Mouse (Mus musculus) granulocyte monocyte progenitor cell, adult 5-6 weeks (primary cell): Measurements from ENCODE around the gene Gm10220. TPM values are rescaled to one million over a fixed set of nuclear protein-coding genes. Genes with fewer than 3 reads are reported as not detected.
"Not testable (repeated sequence)": the region's sequence is repeated elsewhere in the genome, so short reads cannot be mapped to it uniquely, and the experiment has no call there.

Experiments
- ATAC-seq: replicated peaks from 2 replicates; pipeline ENCODE4 v1.8.0; 2016; ENCODE audit warnings: mild to moderate bottlenecking, moderate TSS enrichment, inconsistent platforms; ENCODE audit not compliant: poor library complexity, severe bottlenecking
- total RNA-seq, 2 experiments: library from RNA; stranded (forward) in 1 of 2; stranded (reverse) in 1 of 2; fragments of 200-712, 200-1000 nt in 1 of 2; fragments of >200 nt in 1 of 2; fragmentation: Nextera tagmentation in 1 of 2; gene quantifications; 2 replicates each; pipeline ENCODE4 v1.2.3; 2014 to 2017

Gm10220 gene
- total RNA-seq (2014; fragmentation: Nextera tagmentation) (not detected in 2 replicates), total RNA-seq (2017) (not detected in 2 replicates)

DNA sequence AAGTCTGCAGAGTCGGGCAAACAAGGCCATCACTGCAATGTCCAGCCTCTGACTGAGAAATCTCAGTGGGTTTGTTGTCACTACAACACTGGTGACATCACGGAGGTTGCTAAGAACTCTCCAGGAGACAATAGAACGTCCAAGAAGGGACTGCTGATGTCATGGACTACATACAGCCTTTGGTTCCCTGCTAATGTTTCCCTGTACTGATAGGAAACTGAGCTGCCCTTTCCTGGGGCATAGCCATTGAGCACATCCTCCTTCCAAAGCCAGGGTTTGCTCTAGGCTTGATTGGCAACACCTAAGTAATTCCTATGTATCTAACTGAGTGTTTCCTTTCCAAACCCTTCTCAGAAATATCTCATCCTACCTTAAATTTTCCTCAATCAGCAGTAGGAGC lies at the start of gene Gm10220:
Gene Gm10220, minus strand, starts transcription at position 101 of the 400 bp plus-strand sequence.
- not testable (repeated sequence) for ATAC-seq

DNA sequence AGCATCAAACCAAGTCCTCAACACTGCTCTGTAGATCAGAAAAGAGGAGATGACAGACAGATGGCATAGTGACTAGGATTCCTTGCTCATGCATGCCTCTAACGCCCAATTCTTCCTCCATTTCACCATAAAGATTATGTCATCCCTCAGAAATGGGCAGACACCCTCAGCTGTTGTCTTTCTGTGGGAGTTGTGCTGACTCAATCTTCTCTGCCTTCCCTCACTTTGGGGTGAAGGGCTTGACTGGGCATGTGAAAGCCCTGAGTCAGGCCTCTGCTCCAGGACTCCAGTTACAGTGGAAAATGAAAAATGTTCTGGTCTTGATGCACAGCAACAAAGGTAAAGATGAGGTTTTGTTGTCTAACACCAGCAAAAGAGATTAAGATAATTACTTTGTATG lies 48.6 kb upstream of the Gm10220 start:
- ATAC-seq: no peak

DNA sequence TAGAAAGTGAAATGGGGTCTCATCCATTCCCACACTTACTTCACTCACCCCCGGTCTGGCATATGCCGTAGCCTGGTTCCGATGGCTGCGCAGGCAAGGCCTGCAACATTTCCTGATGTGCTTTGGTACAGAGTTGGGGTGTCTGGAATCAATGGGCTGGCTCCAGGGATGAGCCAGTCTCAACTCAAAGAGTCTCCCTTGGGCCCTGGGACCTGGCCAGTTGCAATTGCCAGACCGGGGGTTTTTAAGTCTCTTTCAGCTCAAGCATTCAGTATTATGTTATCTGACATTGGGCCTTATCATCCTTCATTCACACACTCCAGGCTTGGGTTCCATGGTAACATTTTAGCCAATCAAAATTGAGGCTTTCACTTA lies 44.6 kb upstream of the Gm10220 start:
- no peak for ATAC-seq

DNA sequence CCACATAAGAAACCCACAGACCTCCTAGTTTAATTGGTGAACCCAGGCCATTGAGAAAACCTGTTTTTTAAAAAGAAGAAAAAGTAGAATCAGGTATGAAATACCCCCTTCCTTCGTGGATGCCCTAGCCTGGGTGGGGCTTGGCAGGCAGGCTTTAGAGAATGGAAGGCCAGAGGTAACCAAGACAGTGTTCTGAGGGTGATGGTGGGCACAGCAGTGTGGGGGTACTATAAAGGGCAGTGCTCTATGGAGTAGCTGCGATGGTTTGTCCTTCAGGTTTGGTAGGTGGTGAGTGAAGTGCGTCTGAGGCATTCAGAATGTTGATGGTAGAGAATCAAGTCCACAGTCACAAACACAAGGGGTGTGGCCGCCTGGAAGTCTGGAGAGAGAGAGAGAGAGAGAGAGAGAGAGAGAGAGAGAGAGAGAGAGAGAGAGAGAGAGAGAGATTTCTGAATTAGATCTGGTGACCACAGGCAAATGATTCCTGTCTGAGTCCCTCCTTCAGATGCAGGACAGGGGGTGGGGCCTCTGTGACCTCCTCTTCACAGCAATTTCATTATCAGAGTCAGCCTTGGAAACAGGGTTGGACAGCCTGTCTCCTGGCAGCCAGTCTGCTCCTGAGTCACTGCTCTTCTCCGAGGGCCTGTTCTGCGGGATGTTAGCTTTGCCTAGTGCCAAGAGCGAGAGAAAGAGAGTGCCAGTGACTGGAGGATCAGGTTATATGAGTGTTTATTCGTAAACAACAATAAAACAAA lies 44.0 kb upstream of the Gm10220 start:
- no peak for ATAC-seq

DNA sequence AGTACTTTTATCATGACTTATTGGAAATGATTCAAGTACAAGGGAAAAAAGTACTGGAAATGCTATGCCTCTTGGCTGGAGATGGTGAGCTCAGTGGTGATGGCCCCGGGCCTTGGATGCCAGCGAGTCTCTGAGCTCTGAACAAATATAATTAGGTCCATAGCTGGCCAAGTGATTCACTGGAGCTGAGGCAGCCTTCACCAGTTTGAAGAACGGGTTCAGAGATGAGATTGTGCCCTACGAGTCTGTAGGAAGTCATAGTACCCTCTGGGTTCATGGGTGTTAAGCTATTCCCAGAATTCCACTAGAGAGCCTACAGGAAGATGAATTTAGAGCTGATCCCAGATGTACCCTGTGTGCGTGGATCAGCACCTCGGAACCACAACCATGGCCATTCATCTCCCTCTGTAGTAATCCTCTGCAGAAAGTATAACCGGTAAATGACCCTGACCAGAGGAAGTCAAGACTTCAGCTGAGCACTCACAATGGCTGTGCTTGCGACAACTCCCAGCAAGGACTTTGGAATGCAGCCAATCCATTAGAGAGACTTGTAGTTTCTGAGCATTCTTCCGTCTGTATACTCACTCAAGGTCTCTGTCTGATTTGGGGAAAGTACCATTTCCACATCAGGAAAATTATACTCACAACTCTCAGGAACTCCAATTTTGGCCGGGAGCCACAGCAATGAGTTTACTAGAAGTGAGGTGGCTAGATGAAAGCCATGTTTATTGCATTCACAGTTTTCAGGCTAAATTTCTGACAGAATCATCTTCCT lies 36.4 kb upstream of the Gm10220 start:
- ATAC-seq: no peak

DNA sequence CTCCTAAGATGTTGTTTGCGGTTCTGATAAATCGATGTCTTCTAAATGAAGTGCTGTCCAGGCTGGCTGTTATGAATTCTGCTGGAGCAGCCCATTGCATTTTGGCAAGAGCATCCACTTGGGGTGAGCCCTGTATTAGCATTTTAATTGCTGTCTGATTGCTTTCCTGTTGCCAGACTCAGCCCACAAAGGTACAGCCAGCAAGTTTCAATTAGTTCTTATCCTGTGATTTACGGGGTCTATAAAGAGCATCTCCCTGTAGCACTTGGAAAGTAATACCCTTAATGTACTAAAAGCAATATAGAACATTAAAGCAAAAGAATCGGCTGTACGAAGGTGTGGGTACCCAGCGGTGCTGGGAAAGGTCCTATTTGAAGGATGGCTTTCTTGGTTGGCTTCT lies 21.7 kb upstream of the Gm10220 start:
- ATAC-seq: no peak

DNA sequence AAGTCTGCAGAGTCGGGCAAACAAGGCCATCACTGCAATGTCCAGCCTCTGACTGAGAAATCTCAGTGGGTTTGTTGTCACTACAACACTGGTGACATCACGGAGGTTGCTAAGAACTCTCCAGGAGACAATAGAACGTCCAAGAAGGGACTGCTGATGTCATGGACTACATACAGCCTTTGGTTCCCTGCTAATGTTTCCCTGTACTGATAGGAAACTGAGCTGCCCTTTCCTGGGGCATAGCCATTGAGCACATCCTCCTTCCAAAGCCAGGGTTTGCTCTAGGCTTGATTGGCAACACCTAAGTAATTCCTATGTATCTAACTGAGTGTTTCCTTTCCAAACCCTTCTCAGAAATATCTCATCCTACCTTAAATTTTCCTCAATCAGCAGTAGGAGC lies 16.0 kb downstream of the Gm10220 start, which contains the start of gene 5031410I06Rik:
Gene 5031410I06Rik, minus strand, starts transcription at position 101 of the 400 bp plus-strand sequence.
- not testable (repeated sequence) for ATAC-seq

DNA sequence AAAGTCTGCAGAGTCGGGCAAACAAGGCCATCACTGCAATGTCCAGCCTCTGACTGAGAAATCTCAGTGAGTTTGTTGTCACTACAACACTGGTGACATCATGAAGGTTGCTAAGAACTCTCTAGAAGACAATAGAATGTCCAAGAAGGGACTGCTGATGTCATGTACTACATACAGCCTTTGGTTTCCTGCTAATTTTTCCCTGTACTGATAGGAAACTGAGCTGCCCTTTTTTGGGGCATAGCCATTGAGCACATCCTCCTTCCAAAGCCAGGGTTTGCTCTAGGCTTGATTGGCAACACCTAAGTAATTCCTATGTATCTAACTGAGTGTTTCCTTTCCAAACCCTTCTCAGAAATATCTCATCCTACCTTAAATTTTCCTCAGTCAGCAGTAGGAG lies 32.0 kb downstream of the Gm10220 start, which contains the start of gene Gm10471:
Gene Gm10471, minus strand, starts transcription at position 101 of the 400 bp plus-strand sequence.
- not testable (repeated sequence) for ATAC-seq

DNA sequence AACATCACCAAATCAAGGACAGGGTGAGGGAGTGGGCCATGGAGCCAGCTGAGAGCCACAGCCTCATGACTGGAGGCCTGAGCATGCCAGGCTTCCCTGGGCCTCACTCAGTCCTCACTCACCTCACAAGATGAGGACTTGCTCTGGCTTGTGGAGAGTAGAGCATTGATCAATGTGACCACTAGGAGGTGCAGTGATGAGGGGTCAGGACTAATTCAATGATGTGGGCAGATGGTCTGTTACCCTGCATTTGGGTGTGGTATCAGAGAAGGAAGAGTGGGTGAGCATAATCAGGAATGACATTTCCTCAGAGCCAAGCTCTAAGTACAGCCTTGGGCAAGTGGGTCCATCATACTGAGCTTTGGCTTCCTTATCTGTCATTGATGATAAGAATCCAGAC lies 42.2 kb downstream of the Gm10220 start:
- not testable (repeated sequence) for ATAC-seq

DNA sequence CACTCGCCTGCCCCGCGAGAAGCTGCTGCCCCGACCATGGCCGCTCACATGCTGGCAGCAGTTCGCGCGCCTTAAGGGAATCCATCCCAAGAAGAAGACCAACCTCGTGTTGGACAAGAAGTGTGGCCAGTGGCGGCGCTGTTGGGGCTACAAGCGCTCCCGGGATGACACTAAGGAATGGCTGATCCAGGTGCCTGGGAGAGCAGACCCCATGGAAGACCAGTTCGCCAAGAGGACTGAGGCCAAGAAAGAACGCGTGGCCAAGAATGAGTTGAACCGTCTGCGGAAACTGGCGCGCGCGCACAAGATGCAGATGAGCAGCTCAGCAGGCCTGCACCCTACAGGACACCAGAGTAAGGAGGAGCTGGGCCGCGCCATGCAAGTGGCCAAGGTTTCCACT lies 50.5 kb downstream of the Gm10220 start:
- no peak for ATAC-seq

Other genes starting within 250 kb of the Gm10220 start
- not detected in 2 replicates for gene Gm21663, start 179.0 kb downstream of the Gm10220 start, total RNA-seq (2014; fragmentation: Nextera tagmentation)
- not detected in 2 replicates for gene Gm21663, start 179.0 kb downstream of the Gm10220 start, total RNA-seq (2017)
- not detected in 2 replicates for gene Gm21671, start 167.0 kb downstream of the Gm10220 start, total RNA-seq (2014; fragmentation: Nextera tagmentation)
- not detected in 2 replicates for gene Gm21671, start 167.0 kb downstream of the Gm10220 start, total RNA-seq (2017)
- not detected in 2 replicates for gene Gm21680, start 148.8 kb downstream of the Gm10220 start, total RNA-seq (2014; fragmentation: Nextera tagmentation)
- gene Gm21680, start 148.8 kb downstream of the Gm10220 start, total RNA-seq (2017): not detected in 2 replicates
- not detected in 2 replicates for gene Gm21698, start 132.8 kb downstream of the Gm10220 start, total RNA-seq (2014; fragmentation: Nextera tagmentation)
- not detected in 2 replicates for gene Gm21698, start 132.8 kb downstream of the Gm10220 start, total RNA-seq (2017)
- gene Gm1979, start 116.6 kb downstream of the Gm10220 start, total RNA-seq (2014; fragmentation: Nextera tagmentation): not detected in 2 replicates
- gene Gm1979, start 116.6 kb downstream of the Gm10220 start, total RNA-seq (2017): not detected in 2 replicates
- not detected in 2 replicates for gene Gm5862, start 98.5 kb downstream of the Gm10220 start, total RNA-seq (2014; fragmentation: Nextera tagmentation)
- not detected in 2 replicates for gene Gm5862, start 98.5 kb downstream of the Gm10220 start, total RNA-seq (2017)
- not detected in 2 replicates for gene Speer4a, start 81.9 kb downstream of the Gm10220 start, total RNA-seq (2014; fragmentation: Nextera tagmentation)
- gene Speer4a, start 81.9 kb downstream of the Gm10220 start, total RNA-seq (2017): not detected in 2 replicates
- gene Gm7347, start 62.8 kb downstream of the Gm10220 start, total RNA-seq (2014; fragmentation: Nextera tagmentation): not detected in 2 replicates
- gene Gm7347, start 62.8 kb downstream of the Gm10220 start, total RNA-seq (2017): not detected in 2 replicates
- gene Gm10471, start 32.1 kb downstream of the Gm10220 start, total RNA-seq (2014; fragmentation: Nextera tagmentation): not detected in 2 replicates
- not detected in 2 replicates for gene Gm10471, start 32.1 kb downstream of the Gm10220 start, total RNA-seq (2017)
- not detected in 2 replicates for gene 5031410I06Rik, start 16.1 kb downstream of the Gm10220 start, total RNA-seq (2014; fragmentation: Nextera tagmentation)
- not detected in 2 replicates for gene 5031410I06Rik, start 16.1 kb downstream of the Gm10220 start, total RNA-seq (2017)
- gene Gm7361, start 136.3 kb upstream of the Gm10220 start, total RNA-seq (2014; fragmentation: Nextera tagmentation): not detected in 2 replicates
- not detected in 2 replicates for gene Gm7361, start 136.3 kb upstream of the Gm10220 start, total RNA-seq (2017)